24 mouse cellular contexts compared by ENCODE assay signal in the genomic region with DNA sequence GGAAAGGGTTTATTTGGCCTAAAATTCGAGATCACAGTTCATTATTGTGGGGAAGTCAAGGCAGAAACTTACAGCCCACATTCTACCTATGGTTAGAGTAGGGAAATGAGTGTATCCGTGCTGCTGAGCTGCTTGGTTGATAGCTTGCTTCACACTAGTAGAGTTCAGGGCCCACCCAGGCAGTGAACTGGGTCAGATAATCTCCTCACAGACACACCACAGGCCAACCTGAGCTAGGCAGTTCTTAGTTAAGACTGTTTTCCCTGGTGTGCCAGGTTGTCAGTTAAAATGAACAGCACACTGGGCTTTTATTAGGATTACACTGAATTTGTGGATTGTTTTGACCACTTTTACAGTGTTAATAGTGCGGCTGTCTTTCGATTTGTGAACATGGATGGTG. TPM values are rescaled to one million over a fixed set of nuclear protein-coding genes. Genes with fewer than 3 reads are reported as not detected.
A peak's percentile ranks its signal among the peaks of the same experiment; 100 is the strongest.
DNase-seq lines count a peak whose midpoint lies in the region; ATAC-seq and TF ChIP-seq lines count a peak whose summit lies in the region.
"Had no signal": no experiment of that assay in that cellular context is flagged by ENCODE, and none has a peak within 500 bp of the region (broad histone marks: within the 10 kb centered on the region; RNA-seq: fewer than 3 reads in every experiment).

No protein-coding gene starts in this region.

- H3K27ac ChIP-seq in gastrocnemius, adult 2 months, result peak overlapping the region; percentile 87
- H3K27ac ChIP-seq in liver, embryonic 16.5 days (ENCODE audit: low read length), result no peak overlapping the region; the same call in 1 of the 2 replicates
- H3K27ac ChIP-seq: hindbrain, embryonic 14.5 days; left cerebral cortex, adult 2 months; limb, embryonic 15.5 days; midbrain, embryonic 10.5 days; stomach, embryonic 15.5 days had no signal

- whole genome bisulfite sequencing in liver, embryonic 16.5 days (ENCODE audit: insufficient replicate concordance), result 42% methylated on average over 4 of the region's 4 CpGs

- no peak for TF ChIP-seq CTCF in gastrocnemius, adult 2 months (IDR thresholded peaks at IDR 0.05)

- no peaks in the 10 kb centered on the region for H3K9me3 ChIP-seq in megakaryocyte, embryonic 14.5 days
- no peaks in the 10 kb centered on the region for H3K9me3 ChIP-seq in liver, embryonic 16.5 days (replicated peaks; ENCODE audit: control insufficient read depth, low read length)
- H3K9me3 ChIP-seq: limb, embryonic 15.5 days; midbrain, embryonic 10.5 days; stomach, embryonic 15.5 days had no signal

- H3K9ac ChIP-seq in liver, embryonic 16.5 days (ENCODE audit: low read depth, low read length), result no peak overlapping the region
- H3K9ac ChIP-seq: forebrain, postnatal 0 days; hindbrain, embryonic 14.5 days; limb, embryonic 15.5 days; stomach, embryonic 15.5 days had no signal

- ATAC-seq in megakaryocyte, adult 5-6 weeks (ENCODE audit: poor library complexity, severe bottlenecking), result no peak
- ATAC-seq in liver, embryonic 16.5 days (ENCODE audit: low read depth), result peak; percentile 73
- no peak for ATAC-seq in CD4-positive, CD25-positive, alpha-beta regulatory T cell, adult 4 months
- ATAC-seq: forebrain, postnatal 0 days; inflammation-experienced regulatory T-cells, adult 6 months had no signal

- H3K4me1 ChIP-seq in megakaryocyte, embryonic 14.5 days, result peaks cover 98% of the 10 kb centered on the region
- H3K4me1 ChIP-seq in liver, embryonic 16.5 days (ENCODE audit: control insufficient read depth, low read depth, low read length), result peaks cover 18% of the 10 kb centered on the region
- H3K4me1 ChIP-seq: midbrain, embryonic 10.5 days; stomach, embryonic 15.5 days had no signal

- no peak for DNase-seq in gastrocnemius, adult 2 months
- DNase-seq in gastrocnemius, postnatal 10 days, result no peak
- DNase-seq in lung, postnatal 36 days, result no peak
- DNase-seq: adrenal gland, postnatal 36 days; cerebellum, adult 11-12 months; cerebellum, postnatal 14 days; forebrain, postnatal 0 days; heart, postnatal 14 days; kidney, adult 8-10 months; kidney, postnatal 10 days; left cerebral cortex, postnatal 4 days; thymus, adult 18-20 months; thymus, postnatal 36 days had no signal

- intact Hi-C loops in gastrocnemius, adult 2 months (cut with DNase I), result no loop called here

- peaks cover 67% of the 10 kb centered on the region for H3K36me3 ChIP-seq in megakaryocyte, embryonic 14.5 days (replicated peaks; ENCODE audit: low read length)
- no peaks in the 10 kb centered on the region for H3K36me3 ChIP-seq in liver, embryonic 16.5 days (ENCODE audit: control insufficient read depth, insufficient read depth)
- H3K36me3 ChIP-seq: limb, embryonic 15.5 days; stomach, embryonic 15.5 days had no signal

- H3K27me3 ChIP-seq in megakaryocyte, embryonic 14.5 days (replicated peaks), result no peaks in the 10 kb centered on the region
- H3K27me3 ChIP-seq in liver, embryonic 16.5 days (ENCODE audit: control insufficient read depth, insufficient read depth, low read depth, low read length), result no peaks in the 10 kb centered on the region
- H3K27me3 ChIP-seq: limb, embryonic 15.5 days; stomach, embryonic 15.5 days had no signal

- no peak overlapping the region for H3K4me3 ChIP-seq in gastrocnemius, adult 2 months
- H3K4me3 ChIP-seq in megakaryocyte, embryonic 14.5 days (replicated peaks), result peak overlapping the region; percentile 44
- H3K4me3 ChIP-seq in liver, embryonic 16.5 days (ENCODE audit: low read depth, low read length), result no peak overlapping the region
- H3K4me3 ChIP-seq: left cerebral cortex, adult 2 months; limb, embryonic 15.5 days; midbrain, embryonic 10.5 days; stomach, embryonic 15.5 days had no signal

- H3K4me2 ChIP-seq in liver, embryonic 16.5 days (ENCODE audit: low read depth, low read length), result no peak overlapping the region
- H3K4me2 ChIP-seq: heart, embryonic 11.5 days; hindbrain, embryonic 14.5 days; limb, embryonic 15.5 days; stomach, embryonic 15.5 days had no signal

RNA-seq across cellular contexts. Expression of gene Lrrfip2, which starts 9.3 kb away (rescaled TPM):
- 10 to 100 TPM; 72.6 to 74.8 TPM for total RNA-seq in gastrocnemius, adult 2 months (2021)
- 10 to 100 TPM; 72.3 to 80.8 TPM for total RNA-seq in gastrocnemius, postnatal 10 days (2021)
- polyA plus RNA-seq in megakaryocyte, embryonic 14.5 days (2012; ENCODE audit: insufficient read depth, low replicate concordance), result 28.3 and 112 TPM in 2 replicates
- total RNA-seq in megakaryocyte, adult 5-6 weeks (2015), result 77.9 and 85.2 TPM in 2 replicates
- 137 and 138 TPM in 2 replicates for total RNA-seq in megakaryocyte, adult 5-6 weeks (2017)
- polyA plus RNA-seq in liver, embryonic 16.5 days (2015; fragmentation: Nextera tagmentation; extraction: Ambion mirVana), result 16.2 and 16.9 TPM in 2 replicates
- polyA plus RNA-seq in CD4-positive, CD25-positive, alpha-beta regulatory T cell, adult 4 months (2017; shearing (Covaris generic)), result 1 to 10 TPM; 8.2 to 9.6 TPM
